Mouse (Mus musculus) kidney, postnatal 36 days (tissue): ENCODE results near the gene Kmt2d.
A peak's percentile ranks its signal among the peaks of the same experiment; 100 is the strongest.

Experiments used
- DNase-seq, 2 experiments: peaks; one replicate each; pipeline ENCODE4 v3.0.0; 2021 to 2022; ENCODE audit warnings: mixed read lengths in 2 of 2

The Kmt2d gene

DNA sequence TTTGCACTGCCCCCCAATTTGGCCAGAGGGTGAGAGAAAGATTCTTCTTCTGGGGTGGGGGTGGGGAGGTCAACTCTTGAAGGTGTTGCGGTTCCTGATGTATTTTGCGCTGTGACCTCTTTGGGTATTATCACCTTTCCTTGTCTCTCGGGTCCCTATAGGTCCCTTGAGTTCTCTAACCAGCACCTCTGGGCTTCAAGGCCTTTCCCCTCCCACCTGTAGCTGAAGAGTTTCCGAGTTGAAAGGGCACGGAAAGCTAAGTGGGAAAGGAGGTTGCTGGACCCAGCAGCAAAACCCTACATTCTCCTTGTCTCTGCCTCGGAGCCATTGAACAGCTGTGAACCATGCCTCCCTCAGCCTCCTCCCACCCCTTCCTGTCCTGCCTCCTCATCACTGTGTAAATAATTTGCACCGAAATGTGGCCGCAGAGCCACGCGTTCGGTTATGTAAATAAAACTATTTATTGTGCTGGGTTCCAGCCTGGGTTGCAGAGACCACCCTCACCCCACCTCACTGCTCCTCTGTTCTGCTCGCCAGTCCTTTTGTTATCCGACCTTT lies 77.8 kb downstream of the Kmt2d start:
- DNase-seq = no peak

DNA sequence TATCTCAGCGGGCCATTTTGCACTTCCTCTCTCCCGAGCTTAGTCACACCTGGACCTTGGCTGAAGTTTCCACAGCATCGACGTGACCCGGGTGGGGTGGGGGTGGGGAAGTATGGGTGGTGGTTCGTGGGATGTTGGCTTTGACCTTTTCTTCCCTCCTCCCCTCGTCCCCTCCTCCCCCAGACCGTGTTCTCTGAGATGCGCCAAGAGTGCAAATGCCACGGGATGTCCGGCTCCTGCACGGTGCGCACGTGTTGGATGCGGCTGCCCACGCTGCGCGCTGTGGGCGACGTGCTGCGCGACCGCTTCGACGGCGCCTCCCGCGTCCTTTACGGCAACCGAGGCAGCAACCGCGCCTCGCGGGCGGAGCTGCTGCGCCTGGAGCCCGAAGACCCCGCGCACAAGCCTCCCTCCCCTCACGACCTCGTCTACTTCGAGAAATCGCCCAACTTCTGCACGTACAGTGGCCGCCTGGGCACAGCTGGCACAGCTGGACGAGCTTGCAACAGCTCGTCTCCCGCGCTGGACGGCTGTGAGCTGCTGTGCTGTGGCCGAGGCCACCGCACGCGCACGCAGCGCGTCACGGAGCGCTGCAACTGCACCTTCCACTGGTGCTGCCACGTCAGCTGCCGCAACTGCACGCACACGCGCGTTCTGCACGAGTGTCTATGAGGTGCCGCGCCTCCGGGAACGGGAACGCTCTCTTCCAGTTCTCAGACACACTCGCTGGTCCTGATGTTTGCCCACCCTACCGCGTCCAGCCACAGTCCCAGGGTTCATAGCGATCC lies 78.6 kb downstream of the Kmt2d start:
- DNase-seq = no peak

DNA sequence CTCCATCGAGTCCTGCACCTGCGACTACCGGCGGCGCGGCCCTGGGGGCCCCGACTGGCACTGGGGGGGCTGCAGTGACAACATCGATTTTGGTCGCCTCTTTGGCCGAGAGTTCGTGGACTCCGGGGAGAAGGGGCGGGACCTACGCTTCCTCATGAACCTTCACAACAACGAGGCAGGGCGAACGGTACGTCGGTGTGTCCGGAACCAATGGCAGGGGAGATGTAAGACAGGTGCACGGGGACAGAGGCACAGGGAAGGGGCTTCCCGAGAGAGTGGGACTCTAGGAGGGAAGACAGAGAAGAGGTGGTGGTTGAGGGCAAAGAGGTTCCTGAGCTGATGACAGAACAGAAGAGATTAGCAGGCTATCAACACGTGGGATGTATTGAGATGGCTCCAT lies 79.2 kb downstream of the Kmt2d start:
- DNase-seq = no peak

DNA sequence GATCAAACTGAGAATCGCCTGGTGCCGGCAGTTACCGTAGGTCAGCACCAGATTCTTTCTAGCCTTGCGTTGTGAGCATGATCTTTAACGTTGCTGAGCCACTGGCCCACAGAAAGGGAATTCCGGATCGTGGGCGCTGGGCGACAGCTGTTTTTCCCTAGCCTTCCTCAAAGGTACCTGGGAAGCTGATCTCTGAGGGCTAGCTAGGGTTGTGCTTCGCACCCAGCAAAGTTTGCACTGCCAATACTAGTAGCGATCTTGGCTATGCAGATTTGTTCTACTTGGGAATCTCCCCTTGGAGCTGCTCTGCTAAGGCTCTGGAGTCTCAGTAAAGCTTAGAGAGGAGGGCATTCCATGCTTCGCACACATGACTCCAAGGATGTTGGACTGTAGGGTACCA lies 79.8 kb downstream of the Kmt2d start:
- DNase-seq = no peak

DNA sequence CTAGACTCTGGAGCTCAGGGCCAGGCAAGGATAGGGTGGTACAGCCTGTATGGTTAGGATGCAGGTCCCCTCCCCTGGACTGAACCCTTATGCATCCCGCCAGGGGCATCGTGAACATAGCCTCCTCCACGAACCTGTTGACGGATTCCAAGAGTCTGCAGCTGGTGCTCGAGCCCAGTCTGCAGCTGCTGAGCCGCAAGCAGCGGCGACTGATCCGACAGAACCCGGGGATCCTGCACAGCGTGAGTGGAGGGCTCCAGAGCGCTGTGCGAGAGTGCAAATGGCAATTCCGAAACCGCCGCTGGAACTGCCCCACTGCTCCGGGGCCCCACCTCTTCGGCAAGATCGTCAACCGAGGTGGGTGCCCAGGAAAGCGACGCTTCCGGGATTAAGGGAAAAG lies 80.2 kb downstream of the Kmt2d start:
- no peak for DNase-seq

DNA sequence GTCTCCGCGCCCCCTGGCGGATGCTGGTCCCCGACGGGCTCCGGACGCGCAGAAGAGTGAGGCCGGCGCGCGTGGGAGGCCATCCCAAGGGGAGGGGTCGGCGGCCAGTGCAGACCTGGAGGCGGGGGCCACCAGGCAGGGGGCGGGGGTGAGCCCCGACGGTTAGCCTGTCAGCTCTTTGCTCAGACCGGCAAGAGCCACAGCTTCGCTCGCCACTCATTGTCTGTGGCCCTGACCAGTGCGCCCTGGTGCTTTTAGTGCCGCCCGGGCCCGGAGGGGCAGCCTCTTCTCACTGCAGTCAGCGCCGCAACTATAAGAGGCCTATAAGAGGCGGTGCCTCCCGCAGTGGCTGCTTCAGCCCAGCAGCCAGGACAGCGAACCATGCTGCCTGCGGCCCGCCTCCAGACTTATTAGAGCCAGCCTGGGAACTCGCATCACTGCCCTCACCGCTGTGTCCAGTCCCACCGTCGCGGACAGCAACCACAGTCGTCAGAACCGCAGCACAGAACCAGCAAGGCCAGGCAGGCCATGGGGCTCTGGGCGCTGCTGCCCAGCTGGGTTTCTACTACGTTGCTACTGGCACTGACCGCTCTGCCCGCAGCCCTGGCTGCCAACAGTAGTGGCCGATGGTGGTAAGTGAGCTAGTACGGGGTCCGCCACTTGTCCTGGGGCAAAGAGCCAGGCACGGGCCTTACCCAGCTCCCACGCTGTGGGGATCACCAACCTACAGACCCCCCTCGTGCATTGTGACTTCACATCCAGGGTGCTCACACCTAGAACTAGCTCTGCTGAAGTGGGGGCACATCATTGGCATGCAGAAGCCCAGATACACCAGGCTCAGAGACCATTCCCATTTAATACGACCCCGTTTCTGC lies 81.1 kb downstream of the Kmt2d start, which contains the start of gene Wnt1:
Gene Wnt1 (plus strand): TSS at position 197 of the 875 bp plus-strand sequence.
- DNase-seq = peak in 1 of 2 experiments; percentile 86

DNA sequence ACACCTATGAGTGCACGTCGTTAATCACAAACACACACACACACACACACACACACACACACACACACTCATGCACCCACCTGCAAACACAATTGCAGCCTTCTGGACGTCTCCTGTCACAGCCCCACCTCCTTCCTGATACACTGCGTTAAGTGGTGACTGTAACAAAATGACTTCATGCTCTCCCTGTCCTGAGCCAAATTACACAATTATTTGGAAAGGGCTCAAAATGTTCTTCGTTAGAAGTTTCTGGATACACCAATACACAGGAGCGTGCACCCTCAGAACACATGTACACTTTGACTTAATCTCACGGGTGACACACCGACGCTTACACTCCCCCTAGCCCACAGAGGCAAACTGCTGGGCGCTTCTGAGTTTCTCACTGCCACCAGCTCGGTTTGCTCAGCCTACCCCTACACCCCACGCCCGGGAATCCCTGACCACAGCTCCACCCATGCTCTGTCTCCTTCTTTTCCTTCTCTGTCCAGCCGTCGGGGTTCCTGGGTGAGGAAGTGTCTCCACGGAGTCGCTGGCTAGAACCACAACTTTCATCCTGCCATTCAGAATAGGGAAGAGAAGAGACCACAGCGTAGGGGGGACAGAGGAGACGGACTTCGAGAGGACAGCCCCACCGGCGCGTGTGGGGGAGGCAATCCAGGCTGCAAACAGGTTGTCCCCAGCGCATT lies 81.9 kb downstream of the Kmt2d start:
- no peak for DNase-seq

DNA sequence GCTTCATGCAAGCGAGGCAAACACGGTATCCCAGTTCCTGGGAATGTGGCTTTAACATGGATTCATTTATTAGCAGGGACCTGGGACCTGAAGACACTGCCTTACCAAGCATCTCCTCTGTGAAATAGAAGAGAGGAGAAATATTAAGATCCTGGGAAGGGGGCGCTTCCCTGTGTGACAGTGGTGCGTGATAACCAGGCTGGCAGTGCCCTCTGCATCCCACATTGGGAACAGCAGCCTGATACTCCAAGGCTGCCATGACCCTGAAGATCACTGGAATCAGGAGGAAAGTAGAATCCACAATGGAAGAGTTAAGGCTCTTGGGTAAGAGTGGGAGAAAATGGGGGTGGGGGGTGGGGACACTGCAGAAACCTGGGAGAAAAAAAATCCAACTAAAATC lies 83.1 kb downstream of the Kmt2d start:
- peak in 1 of 2 experiments; percentile 44 for DNase-seq

DNA sequence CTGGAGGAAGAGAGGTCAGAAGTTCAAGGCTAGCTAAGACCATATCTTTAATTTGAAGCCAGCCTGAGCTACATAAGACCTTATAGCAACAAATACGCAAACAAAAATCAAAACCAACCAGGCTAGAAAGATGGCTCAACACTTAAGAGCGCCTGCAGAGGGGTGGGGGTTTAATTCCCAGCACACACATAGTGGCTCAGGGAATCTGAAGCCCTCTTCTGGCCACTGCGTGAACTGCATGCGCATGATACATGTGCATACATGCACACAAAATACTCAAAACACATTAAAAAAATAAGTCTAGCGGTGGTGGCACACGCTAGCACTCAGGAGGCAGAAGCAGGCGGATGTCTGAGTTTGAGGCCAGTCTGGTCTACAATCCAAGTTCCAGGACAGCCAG lies 85.3 kb downstream of the Kmt2d start:
- DNase-seq = peak in 1 of 2 experiments; percentile 62
